Mouse (Mus musculus): ENCODE results near the gene Ybx2. TPM values are rescaled to one million over a fixed set of nuclear protein-coding genes. Genes with fewer than 3 reads are reported as not detected.

The Ybx2 gene
- polyA plus RNA-seq, 1 experiment = 1.5 TPM

DNA sequence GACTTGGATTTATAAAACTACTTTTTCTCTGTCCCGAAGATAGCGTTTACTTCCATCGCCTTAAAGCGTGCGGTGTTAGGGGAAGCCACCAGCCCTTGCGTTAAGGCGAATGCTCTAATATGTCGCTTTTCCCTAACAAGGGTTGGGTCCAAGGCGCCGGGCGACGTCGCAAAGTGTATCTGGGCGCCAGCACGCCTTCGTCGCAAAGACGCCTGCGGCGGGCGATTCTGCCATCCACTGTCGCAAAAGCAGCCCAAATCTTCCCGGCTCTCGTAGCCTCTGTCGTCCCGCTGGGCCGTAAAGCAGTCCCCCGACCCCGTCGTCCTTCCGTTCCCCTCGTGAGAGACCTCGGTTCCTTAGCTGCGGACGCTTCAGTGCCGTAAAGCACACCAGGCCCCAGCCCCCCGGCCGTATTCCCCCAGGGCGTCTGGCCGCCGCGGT, 34.2 kb upstream of the Ybx2 start:
- no peak for TF ChIP-seq CTCF (IDR thresholded peaks at IDR 0.05; ENCODE audit: control insufficient read depth, insufficient read depth, low read length)
- peak; percentile 61; the same call in 1 of the 2 replicates for TF ChIP-seq POLR2A (IDR thresholded peaks at IDR 0.05; ENCODE audit: borderline replicate concordance, control insufficient read depth, low read depth, low read length)
- WGBS = under 1% methylated on average over 42 of the region's 42 CpGs
- peak overlapping the region; percentile 74 for H3K4me3 ChIP-seq (replicated peaks; ENCODE audit: control insufficient read depth, low read depth, low read length)
- no peaks in the 10 kb centered on the region; the same call in 1 of the 2 replicates for H3K4me1 ChIP-seq (ENCODE audit: control insufficient read depth, insufficient read depth, low read length)
- H3K27ac ChIP-seq (ENCODE audit: control insufficient read depth, insufficient read depth, low read depth, low read length, poor library complexity) = peak overlapping the region; percentile 73

- no peak for TF ChIP-seq POLR2A (IDR thresholded peaks at IDR 0.05; ENCODE audit: borderline replicate concordance, control insufficient read depth, low read depth, low read length)
- TF ChIP-seq CTCF (IDR thresholded peaks at IDR 0.05; ENCODE audit: control insufficient read depth, insufficient read depth, low read length) = no peak
- no peaks in the 10 kb centered on the region; the same call in 1 of the 2 replicates for H3K4me1 ChIP-seq (ENCODE audit: control insufficient read depth, insufficient read depth, low read length)
- peak overlapping the region; percentile 73 for H3K27ac ChIP-seq (ENCODE audit: control insufficient read depth, insufficient read depth, low read depth, low read length, poor library complexity)
- under 1% methylated on average over 39 of the region's 39 CpGs for WGBS
- peak overlapping the region; percentile 88 for H3K4me3 ChIP-seq (replicated peaks; ENCODE audit: control insufficient read depth, low read depth, low read length)
These were observed 33.6 kb upstream of the Ybx2 start for GRCm38 (mm10) chr11:69901993-69902392.

- 81% methylated on average over 13 of the region's 13 CpGs for WGBS
- TF ChIP-seq CTCF (IDR thresholded peaks at IDR 0.05; ENCODE audit: control insufficient read depth, insufficient read depth, low read length) (no peak), POLR2A (IDR thresholded peaks at IDR 0.05; ENCODE audit: borderline replicate concordance, control insufficient read depth, low read depth, low read length) (no peak)
- Histone ChIP-seq H3K4me3 (replicated peaks; ENCODE audit: control insufficient read depth, low read depth, low read length) (no peak overlapping the region), H3K27ac (ENCODE audit: control insufficient read depth, insufficient read depth, low read depth, low read length, poor library complexity) (no peak overlapping the region), H3K4me1 (ENCODE audit: control insufficient read depth, insufficient read depth, low read length) (no peaks in the 10 kb centered on the region; the same call in 1 of the 2 replicates)
These were observed 32.6 kb upstream of the Ybx2 start for GRCm38 (mm10) chr11:69902972-69903371.

GRCm38 (mm10) chr11:69904311-69904710, 31.3 kb upstream of the Ybx2 start:
- H3K4me3 ChIP-seq (replicated peaks; ENCODE audit: control insufficient read depth, low read depth, low read length) = no peak overlapping the region
- no peaks in the 10 kb centered on the region; the same call in 1 of the 2 replicates for H3K4me1 ChIP-seq (ENCODE audit: control insufficient read depth, insufficient read depth, low read length)
- no peak overlapping the region for H3K27ac ChIP-seq (ENCODE audit: control insufficient read depth, insufficient read depth, low read depth, low read length, poor library complexity)
- WGBS = 91% methylated on average over 9 of the region's 9 CpGs
- TF ChIP-seq CTCF (IDR thresholded peaks at IDR 0.05; ENCODE audit: control insufficient read depth, insufficient read depth, low read length) (no peak), POLR2A (IDR thresholded peaks at IDR 0.05; ENCODE audit: borderline replicate concordance, control insufficient read depth, low read depth, low read length) (no peak)

DNA sequence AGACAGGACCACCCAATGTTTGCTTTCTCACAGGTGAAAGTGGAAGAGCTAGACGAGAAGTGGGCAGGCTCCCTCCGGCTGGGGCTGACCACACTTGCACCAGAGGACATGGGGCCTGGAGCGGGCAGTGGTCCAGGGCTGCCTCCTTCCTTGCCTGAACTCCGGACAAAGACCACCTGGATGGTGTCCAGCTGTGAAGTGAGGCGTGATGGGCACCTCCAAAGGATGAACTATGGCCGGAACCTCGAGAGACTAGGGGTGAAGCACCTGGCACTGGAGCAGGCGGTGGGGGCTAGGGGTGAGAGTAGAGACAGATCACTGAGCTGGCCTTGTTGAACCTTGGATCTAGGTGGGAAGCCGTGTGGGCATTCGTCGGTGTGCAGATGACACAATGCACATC, 27.0 kb upstream of the Ybx2 start:
- TF ChIP-seq POLR2A (IDR thresholded peaks at IDR 0.05; ENCODE audit: borderline replicate concordance, control insufficient read depth, low read depth, low read length) (no peak), CTCF (IDR thresholded peaks at IDR 0.05; ENCODE audit: control insufficient read depth, insufficient read depth, low read length) (no peak)
- no peak overlapping the region for H3K4me3 ChIP-seq (replicated peaks; ENCODE audit: control insufficient read depth, low read depth, low read length)
- no peak overlapping the region for H3K27ac ChIP-seq (ENCODE audit: control insufficient read depth, insufficient read depth, low read depth, low read length, poor library complexity)
- 92% methylated on average over 11 of the region's 11 CpGs for WGBS
- H3K4me1 ChIP-seq (ENCODE audit: control insufficient read depth, insufficient read depth, low read length) = peaks cover 3% of the 10 kb centered on the region

DNA sequence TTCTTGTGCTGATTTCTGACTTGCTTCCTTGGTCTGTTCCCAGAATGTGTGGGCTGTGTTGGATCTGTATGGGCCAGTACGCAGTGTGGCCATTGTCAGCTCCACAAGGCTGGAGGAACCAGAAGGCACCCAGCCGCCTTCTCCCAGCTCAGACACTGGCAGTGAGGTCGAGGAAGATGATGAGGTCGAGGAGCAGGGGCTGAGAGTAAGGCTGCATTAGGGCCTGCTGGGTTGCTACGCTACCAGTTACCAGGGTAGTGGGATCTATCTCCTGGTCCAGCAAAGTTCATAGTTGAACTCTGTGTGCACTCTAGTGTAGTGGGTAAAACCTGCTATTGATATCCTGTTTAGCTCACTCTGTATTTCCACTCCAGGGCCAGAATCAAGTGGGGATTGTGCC, 26.4 kb upstream of the Ybx2 start:
- no peak for TF ChIP-seq CTCF (IDR thresholded peaks at IDR 0.05; ENCODE audit: control insufficient read depth, insufficient read depth, low read length)
- TF ChIP-seq POLR2A (IDR thresholded peaks at IDR 0.05; ENCODE audit: borderline replicate concordance, control insufficient read depth, low read depth, low read length) = no peak
- H3K4me3 ChIP-seq (replicated peaks; ENCODE audit: control insufficient read depth, low read depth, low read length) = no peak overlapping the region
- 89% methylated on average over 5 of the region's 5 CpGs for WGBS

GRCm38 (mm10) chr11:69910177-69910576, 25.4 kb upstream of the Ybx2 start:
- 89% methylated on average over 8 of the region's 8 CpGs for whole genome bisulfite sequencing
- no peak for TF ChIP-seq POLR2A (IDR thresholded peaks at IDR 0.05; ENCODE audit: borderline replicate concordance, control insufficient read depth, low read depth, low read length)
- TF ChIP-seq CTCF (IDR thresholded peaks at IDR 0.05; ENCODE audit: control insufficient read depth, insufficient read depth, low read length) = no peak

More for the DNA sequence above, 26.4 kb upstream of the Ybx2 start:
- H3K4me1 ChIP-seq (ENCODE audit: control insufficient read depth, insufficient read depth, low read length) = peaks cover 3% of the 10 kb centered on the region
- H3K27ac ChIP-seq (ENCODE audit: control insufficient read depth, insufficient read depth, low read depth, low read length, poor library complexity) = no peak overlapping the region

GRCm38 (mm10) chr11:69910781-69911560, 24.6 kb upstream of the Ybx2 start:
- Histone ChIP-seq H3K4me1 (ENCODE audit: control insufficient read depth, insufficient read depth, low read length) (peaks cover 3% of the 10 kb centered on the region), H3K4me3 (replicated peaks; ENCODE audit: control insufficient read depth, low read depth, low read length) (no peak overlapping the region), H3K27ac (ENCODE audit: control insufficient read depth, insufficient read depth, low read depth, low read length, poor library complexity) (no peak overlapping the region)
- WGBS = 92% methylated on average over 17 of the region's 17 CpGs
- TF ChIP-seq POLR2A (IDR thresholded peaks at IDR 0.05; ENCODE audit: borderline replicate concordance, control insufficient read depth, low read depth, low read length) = no peak
- TF ChIP-seq CTCF (IDR thresholded peaks at IDR 0.05; ENCODE audit: control insufficient read depth, insufficient read depth, low read length) = no peak

More at GRCm38 (mm10) chr11:69910177-69910576, 25.4 kb upstream of the Ybx2 start:
- Histone ChIP-seq H3K27ac (ENCODE audit: control insufficient read depth, insufficient read depth, low read depth, low read length, poor library complexity) (no peak overlapping the region), H3K4me3 (replicated peaks; ENCODE audit: control insufficient read depth, low read depth, low read length) (no peak overlapping the region), H3K4me1 (ENCODE audit: control insufficient read depth, insufficient read depth, low read length) (peaks cover 3% of the 10 kb centered on the region)
